Comparison of ENCODE assay signal across 7 mouse cellular contexts in genomic region chr11:44685911-44686361, GRCm38 (mm10).
DNase-seq lines count a peak whose midpoint lies in the region; ATAC-seq and TF ChIP-seq lines count a peak whose summit lies in the region.

No protein-coding gene starts in this region.

- no peak overlapping the region for H3K4me3 ChIP-seq in spleen, adult 2 months (ENCODE audit: extremely low read depth, insufficient read depth, insufficient read length)
- H3K4me3 ChIP-seq in hindbrain, embryonic 11.5 days (ENCODE audit: low read depth, low read length): no peak overlapping the region
- H3K4me3 ChIP-seq in limb, embryonic 14.5 days (replicated peaks; ENCODE audit: low read length): peak overlapping the region; percentile 25
- no peak overlapping the region; the same call in 1 of the 2 replicates for H3K4me3 ChIP-seq in stomach, postnatal 0 days (ENCODE audit: low read depth, low read length)

- H3K9ac ChIP-seq in hindbrain, embryonic 11.5 days (ENCODE audit: low read depth, low read length): no peak overlapping the region
- peak overlapping the region; percentile 40; the same call in 1 of the 2 replicates for H3K9ac ChIP-seq in limb, embryonic 14.5 days (ENCODE audit: low read depth, low read length, severe bottlenecking)
- H3K9ac ChIP-seq in stomach, postnatal 0 days (ENCODE audit: low read length): no peak overlapping the region

- WGBS in spleen, adult 2 months: 41% methylated on average over 21 of the region's 21 CpGs
- 36% methylated on average over 21 of the region's 21 CpGs for WGBS in hindbrain, embryonic 11.5 days
- WGBS in limb, embryonic 14.5 days: 16% methylated on average over 21 of the region's 21 CpGs
- 25% methylated on average over 21 of the region's 21 CpGs for WGBS in stomach, postnatal 0 days

- DNase-seq in spleen, adult 2 months (ENCODE audit: low read depth in 1 of 2, low spot score in 2 of 2): peak in 1 of 2 experiments; percentile 27
- DNase-seq in spleen, postnatal 4 days (ENCODE audit: low spot score in 2 of 2): no peak
- DNase-seq in hindbrain, embryonic 11.5 days (ENCODE audit: low spot score): peak; percentile 24
- peak; percentile 45 for DNase-seq in limb, embryonic 14.5 days (ENCODE audit: low spot score)
- DNase-seq in stomach, postnatal 0 days (ENCODE audit: low spot score): no peak
- no peak for DNase-seq in ovary, postnatal 14 days (ENCODE audit: low spot score)
- no peak for DNase-seq in thymus, postnatal 14 days

- no peak for TF ChIP-seq POLR2A in spleen, adult 2 months (IDR thresholded peaks at IDR 0.05; ENCODE audit: low read depth, low read length)
- no peak for TF ChIP-seq POLR2A in limb, embryonic 14.5 days (IDR thresholded peaks at IDR 0.05; ENCODE audit: borderline replicate concordance, extremely low read depth, insufficient read depth, insufficient read length)

- H3K27me3 ChIP-seq in spleen, adult 2 months (ENCODE audit: control insufficient read depth, insufficient read depth, low read length): no peaks in the 10 kb centered on the region
- H3K27me3 ChIP-seq in hindbrain, embryonic 11.5 days (ENCODE audit: control insufficient read depth, insufficient read depth, low read length): no peaks in the 10 kb centered on the region
- H3K27me3 ChIP-seq in limb, embryonic 14.5 days (ENCODE audit: control insufficient read depth, insufficient read depth, low read length): no peaks in the 10 kb centered on the region
- H3K27me3 ChIP-seq in stomach, postnatal 0 days (ENCODE audit: control insufficient read depth, insufficient read depth, low read length): no peaks in the 10 kb centered on the region

- no peak overlapping the region for H3K4me2 ChIP-seq in hindbrain, embryonic 11.5 days (replicated peaks; ENCODE audit: low read depth, low read length)
- H3K4me2 ChIP-seq in limb, embryonic 14.5 days (replicated peaks; ENCODE audit: low read depth, low read length, severe bottlenecking): peak overlapping the region; percentile 44
- peak overlapping the region; percentile 34 for H3K4me2 ChIP-seq in stomach, postnatal 0 days (replicated peaks; ENCODE audit: low read depth)

- no peaks in the 10 kb centered on the region for H3K36me3 ChIP-seq in spleen, adult 2 months (ENCODE audit: control insufficient read depth, insufficient read depth, low read length)
- no peaks in the 10 kb centered on the region for H3K36me3 ChIP-seq in hindbrain, embryonic 11.5 days (ENCODE audit: control insufficient read depth, insufficient read depth, low read length)
- H3K36me3 ChIP-seq in limb, embryonic 14.5 days (ENCODE audit: control insufficient read depth, insufficient read depth, low read length): no peaks in the 10 kb centered on the region
- no peaks in the 10 kb centered on the region for H3K36me3 ChIP-seq in stomach, postnatal 0 days (ENCODE audit: control insufficient read depth, insufficient read depth, low read length)

- TF ChIP-seq CTCF in spleen, adult 2 months (IDR thresholded peaks at IDR 0.05; ENCODE audit: extremely low read depth, insufficient read depth, insufficient read length, insufficient replicate concordance): no peak
- no peak for TF ChIP-seq CTCF in stomach, postnatal 0 days (IDR thresholded peaks at IDR 0.05; ENCODE audit: low read depth)

- no peak for ATAC-seq in hindbrain, embryonic 11.5 days (ENCODE audit: low FRiP score)
- ATAC-seq in limb, embryonic 14.5 days (ENCODE audit: low FRiP score, low read depth): no peak
- ATAC-seq in stomach, postnatal 0 days (ENCODE audit: low FRiP score, low TSS enrichment): no peak

- no peak for TF ChIP-seq EP300 in stomach, postnatal 0 days (optimal IDR thresholded peaks at IDR 0.05)

- no peaks in the 10 kb centered on the region for H3K9me3 ChIP-seq in hindbrain, embryonic 11.5 days (ENCODE audit: control insufficient read depth, low read length)
- no peaks in the 10 kb centered on the region for H3K9me3 ChIP-seq in limb, embryonic 14.5 days (ENCODE audit: control insufficient read depth, low read length)
- H3K9me3 ChIP-seq in stomach, postnatal 0 days (ENCODE audit: control insufficient read depth, low read length): no peaks in the 10 kb centered on the region

- H3K4me1 ChIP-seq in spleen, adult 2 months (ENCODE audit: control insufficient read depth, insufficient read depth, insufficient read length): peaks cover 10% of the 10 kb centered on the region; the same call in 1 of the 2 replicates
- no peaks in the 10 kb centered on the region; the same call in none of the 2 replicates for H3K4me1 ChIP-seq in hindbrain, embryonic 11.5 days (replicated peaks; ENCODE audit: control insufficient read depth, insufficient read depth, low read length)
- H3K4me1 ChIP-seq in limb, embryonic 14.5 days (ENCODE audit: control insufficient read depth, insufficient read depth, low read length): peaks cover 38% of the 10 kb centered on the region
- H3K4me1 ChIP-seq in stomach, postnatal 0 days (replicated peaks; ENCODE audit: control insufficient read depth, insufficient read depth): no peaks in the 10 kb centered on the region

- peak overlapping the region; percentile 48 for H3K27ac ChIP-seq in spleen, adult 2 months (ENCODE audit: insufficient read depth, low read length)
- H3K27ac ChIP-seq in hindbrain, embryonic 11.5 days (ENCODE audit: low read depth, low read length): no peak overlapping the region
- H3K27ac ChIP-seq in limb, embryonic 14.5 days (replicated peaks; ENCODE audit: low read depth, low read length): peak overlapping the region; percentile 68
- no peak overlapping the region for H3K27ac ChIP-seq in stomach, postnatal 0 days (replicated peaks)

Comparison
In these comparisons a context has a peak if more than half of its experiments do, and no peak if none do; other contexts are left out.
1. DNase-seq: peak in hindbrain, embryonic 11.5 days (single experiment) and limb, embryonic 14.5 days (single experiment); none in spleen, postnatal 4 days (0 of 2), stomach, postnatal 0 days (single experiment), ovary, postnatal 14 days (single experiment) and thymus, postnatal 14 days (single experiment).
2. H3K27ac ChIP-seq: peak in spleen, adult 2 months (single experiment) and limb, embryonic 14.5 days (single experiment); none in hindbrain, embryonic 11.5 days (single experiment) and stomach, postnatal 0 days (single experiment).